Mouse (Mus musculus): ENCODE data around the gene Hectd4. TPM values are rescaled to one million over a fixed set of nuclear protein-coding genes. Genes with fewer than 3 reads are reported as not detected.
"Not testable (repeated sequence)": the region's sequence is repeated elsewhere in the genome, so short reads cannot be mapped to it uniquely, and the experiment has no call there.

Hectd4 gene
- polyA plus RNA-seq, 1 experiment from 2014 or later, result 4.1 TPM

DNA sequence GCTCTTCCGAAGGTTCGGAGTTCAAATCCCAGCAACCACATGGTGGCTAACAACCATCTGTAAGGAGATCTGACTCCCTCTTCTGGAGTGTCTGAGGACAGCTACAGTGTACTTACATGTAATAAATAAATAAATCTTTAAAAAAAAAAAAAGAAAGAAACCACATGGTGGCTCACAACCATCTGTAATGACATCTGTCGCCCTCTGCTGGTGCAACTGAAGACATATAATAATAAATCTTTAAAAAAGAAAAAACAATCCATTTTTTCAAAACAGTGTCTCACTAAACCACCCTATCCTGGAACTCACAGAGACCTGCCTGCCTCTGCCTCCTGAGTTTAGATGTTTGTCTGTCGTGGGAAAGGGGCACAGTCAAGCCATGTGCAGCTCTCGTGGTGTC, 157.0 kb downstream of the Hectd4 start:
- not testable (repeated sequence) for H3K4me3 ChIP-seq; H3K9ac ChIP-seq; H3K27me3 ChIP-seq; ATAC-seq (ENCODE audit: insufficient number of reproducible peaks, low FRiP score, low TSS enrichment, low read depth); H3K4me2 ChIP-seq; H3K27ac ChIP-seq; H3K9me3 ChIP-seq; H3K4me1 ChIP-seq
- peaks cover 91% of the 10 kb centered on the region for H3K36me3 ChIP-seq
- 75% methylated on average over 5 of the region's 5 CpGs for WGBS

DNA sequence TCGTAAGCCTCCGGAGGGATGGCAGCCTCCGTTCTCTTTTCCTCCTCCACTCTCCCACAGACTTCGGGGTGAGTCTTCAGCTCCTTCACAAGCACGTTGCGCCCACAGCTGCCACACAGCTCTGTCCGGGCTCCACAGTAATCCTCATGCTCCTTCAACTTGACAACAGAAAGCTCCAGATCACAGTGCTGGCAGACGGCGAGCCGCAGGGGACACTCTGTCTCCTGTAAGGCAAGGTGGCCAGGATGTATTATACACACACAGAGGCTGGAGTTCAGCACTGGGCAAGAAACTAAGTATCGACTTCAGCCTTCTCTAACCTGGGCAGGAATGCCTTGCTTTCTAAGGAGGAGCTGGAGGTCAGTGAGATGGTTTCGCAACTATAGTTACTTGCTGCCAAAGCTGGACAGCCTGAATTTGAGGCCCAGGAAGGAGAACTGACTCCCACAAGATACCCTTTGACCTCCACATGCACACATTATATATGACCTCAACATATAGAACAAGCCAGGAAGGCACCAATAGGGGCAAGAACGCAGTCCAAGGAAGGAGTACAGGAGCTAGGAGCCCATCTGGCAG, 158.7 kb downstream of the Hectd4 start:
- 91% methylated on average over 13 of the region's 13 CpGs for WGBS
- no peak overlapping the region for H3K9ac ChIP-seq
- H3K9me3 ChIP-seq, result no peaks in the 10 kb centered on the region
- H3K27ac ChIP-seq, result no peak overlapping the region
- peaks cover 7% of the 10 kb centered on the region for H3K4me1 ChIP-seq
- no peak overlapping the region for H3K4me3 ChIP-seq
- H3K4me2 ChIP-seq, result no peak overlapping the region
- H3K27me3 ChIP-seq, result no peaks in the 10 kb centered on the region
- ATAC-seq (ENCODE audit: insufficient number of reproducible peaks, low FRiP score, low TSS enrichment, low read depth), result no peak
- H3K36me3 ChIP-seq, result peaks cover 78% of the 10 kb centered on the region

DNA sequence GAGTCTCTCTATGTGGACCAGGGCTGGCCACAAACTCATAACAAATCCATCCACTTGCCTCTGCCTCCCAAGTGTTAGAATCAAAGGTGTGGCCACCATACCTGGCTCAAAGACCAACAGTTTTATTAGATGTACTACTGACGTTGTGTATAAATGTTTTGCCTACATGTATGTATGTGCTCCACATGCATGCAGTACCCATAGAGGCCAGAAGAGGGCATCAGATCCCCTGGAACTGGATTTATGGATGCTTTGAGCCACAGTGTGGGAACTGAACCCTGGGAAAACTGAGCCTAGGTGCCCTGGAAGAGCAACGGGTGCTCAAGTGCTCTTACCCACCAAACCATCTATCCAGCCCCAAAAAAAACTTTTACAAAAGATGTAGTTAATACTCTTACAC, 160.7 kb downstream of the Hectd4 start:
- H3K4me2 ChIP-seq, result no peak overlapping the region
- H3K9ac ChIP-seq, result no peak overlapping the region
- no peaks in the 10 kb centered on the region for H3K9me3 ChIP-seq
- H3K4me1 ChIP-seq, result peaks cover 16% of the 10 kb centered on the region
- H3K4me3 ChIP-seq, result no peak overlapping the region
- no peak overlapping the region for H3K27ac ChIP-seq
- H3K27me3 ChIP-seq, result no peaks in the 10 kb centered on the region
- peaks cover 63% of the 10 kb centered on the region for H3K36me3 ChIP-seq
- 87% methylated on average over 2 of the region's 2 CpGs for WGBS
- no peak for ATAC-seq (ENCODE audit: insufficient number of reproducible peaks, low FRiP score, low TSS enrichment, low read depth)

DNA sequence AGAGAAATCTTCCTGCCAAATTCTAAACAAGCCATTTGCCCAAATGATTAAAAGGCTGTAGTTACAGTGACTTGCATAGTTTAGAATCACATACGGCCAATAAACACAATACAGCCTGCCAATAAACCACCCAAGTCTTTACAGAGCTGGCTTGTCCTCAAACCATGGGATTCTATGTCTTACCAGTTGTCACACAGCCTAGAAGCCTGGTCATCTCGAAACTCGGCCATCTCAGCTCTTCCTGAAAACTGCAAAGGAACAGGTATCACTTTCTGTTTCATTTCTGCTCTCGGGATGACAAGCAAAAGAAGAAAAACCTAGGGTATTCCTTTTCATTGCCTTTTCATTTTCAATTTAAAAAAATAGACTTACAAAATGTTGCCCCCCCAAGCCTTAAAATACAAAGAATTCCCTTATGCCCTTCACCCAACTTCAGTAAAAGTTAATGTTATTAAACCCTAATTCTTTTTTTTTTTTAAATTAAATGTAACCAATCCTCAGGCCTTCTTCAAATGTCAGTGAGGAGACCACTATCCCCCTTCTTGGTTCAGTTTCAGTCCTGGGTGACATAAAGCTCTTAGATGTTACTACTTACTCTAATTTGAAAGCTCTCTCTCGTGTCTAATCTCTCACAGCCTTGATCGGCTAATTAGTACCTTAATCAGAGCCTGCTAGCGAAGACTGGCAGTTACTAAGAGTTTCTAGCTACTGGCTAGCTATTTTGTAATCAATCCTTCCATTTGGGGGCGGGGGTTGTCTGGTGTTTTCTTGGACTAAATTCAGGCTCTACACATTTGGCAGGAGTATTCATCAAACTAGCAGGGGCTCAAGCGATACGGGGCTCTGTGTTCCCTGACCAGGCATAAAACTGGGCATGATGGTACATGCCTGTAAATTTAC, 164.1 kb downstream of the Hectd4 start:
- H3K4me2 ChIP-seq, result peak overlapping the region; percentile 73
- no peaks in the 10 kb centered on the region for H3K9me3 ChIP-seq
- 0 out of 2 replicates have a peak overlapping the region, but pooled peaks have one; percentile 82 for H3K27ac ChIP-seq
- peaks cover 29% of the 10 kb centered on the region for H3K4me1 ChIP-seq
- H3K27me3 ChIP-seq, result no peaks in the 10 kb centered on the region
- H3K4me3 ChIP-seq, result peak overlapping the region; percentile 68
- no peak for ATAC-seq (ENCODE audit: insufficient number of reproducible peaks, low FRiP score, low TSS enrichment, low read depth)
- peaks cover 33% of the 10 kb centered on the region for H3K36me3 ChIP-seq
- H3K9ac ChIP-seq, result peak overlapping the region; percentile 5; the same call in 1 of the 2 replicates
- 38% methylated on average over 10 of the region's 10 CpGs for WGBS

DNA sequence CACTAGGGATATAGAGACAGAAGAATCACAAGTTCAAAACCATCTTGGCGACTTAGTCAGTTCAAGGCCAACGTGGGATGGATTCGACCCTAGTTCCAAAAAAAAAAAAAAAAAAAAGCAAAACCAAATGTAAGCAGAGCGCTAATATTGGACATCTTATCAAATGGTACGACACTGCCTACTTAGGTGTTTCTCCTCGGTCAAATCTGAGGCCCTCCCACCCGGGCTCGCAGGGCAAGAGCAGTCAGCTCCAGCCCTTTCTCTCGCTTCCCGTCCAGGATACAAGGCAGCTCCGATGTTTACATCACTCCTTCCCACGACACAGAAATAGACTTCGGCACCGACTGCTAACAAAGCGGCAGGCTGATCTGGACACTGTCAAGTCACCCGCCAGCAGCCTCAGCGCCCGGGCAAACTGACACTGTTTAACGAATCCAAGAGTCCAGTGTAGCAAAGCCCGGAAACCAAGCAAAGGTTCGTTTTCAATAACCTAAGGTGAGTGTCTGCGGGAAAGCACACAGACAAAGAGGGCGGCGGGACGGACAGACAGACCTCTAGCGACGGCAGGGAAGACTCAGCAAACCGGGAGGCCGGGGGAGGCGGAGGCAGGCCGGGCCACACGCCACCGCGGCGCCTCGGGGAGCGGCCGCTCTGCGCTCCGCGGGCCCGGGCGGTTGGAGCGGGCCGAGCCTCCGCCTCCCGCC, 164.9 kb downstream of the Hectd4 start:
- Histone ChIP-seq H3K27ac (peak overlapping the region; percentile 82), H3K9me3 (no peaks in the 10 kb centered on the region), H3K4me1 (peaks cover 29% of the 10 kb centered on the region), H3K9ac (peak overlapping the region; percentile 58), H3K27me3 (no peaks in the 10 kb centered on the region), H3K4me2 (peak overlapping the region; percentile 73), H3K4me3 (peak overlapping the region; percentile 68), H3K36me3 (peaks cover 25% of the 10 kb centered on the region)
- peak; percentile 16 for ATAC-seq (ENCODE audit: insufficient number of reproducible peaks, low FRiP score, low TSS enrichment, low read depth)
- WGBS, result 2% methylated on average over 36 of the region's 47 CpGs

DNA sequence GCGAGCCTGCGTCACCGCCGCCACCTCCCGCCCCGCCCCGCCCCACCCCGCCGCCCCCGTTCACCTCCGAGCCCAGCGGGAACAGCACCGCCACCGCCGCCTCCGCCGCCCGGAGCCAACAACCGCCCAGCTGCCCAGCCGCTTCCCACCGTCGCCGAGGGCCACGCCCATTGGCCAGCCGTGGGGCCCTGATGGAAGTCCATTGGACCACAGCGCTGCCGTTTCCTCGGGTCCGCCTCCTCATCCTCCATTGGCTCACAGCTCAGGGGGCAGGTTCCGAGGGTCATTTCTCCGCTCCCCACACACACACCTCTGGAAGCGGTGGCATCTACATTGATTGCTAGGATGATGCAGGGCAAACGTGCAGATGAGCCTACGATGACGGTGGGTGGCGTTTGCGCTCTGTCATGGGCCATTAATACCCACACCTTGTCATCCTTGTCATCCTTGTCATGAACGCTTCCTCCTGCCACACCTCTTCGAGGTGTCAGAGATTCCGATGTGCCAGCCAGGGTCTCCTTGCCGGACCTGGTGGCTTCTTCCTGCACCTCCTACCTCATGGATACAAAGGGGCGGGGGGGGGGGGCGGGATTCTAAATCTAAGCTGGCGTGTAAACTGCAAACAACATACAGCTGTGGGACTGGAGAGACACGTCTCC, 165.6 kb downstream of the Hectd4 start, which contains the start of gene Trafd1:
Trafd1 (minus strand) TSS at position 172 of the 659 bp plus-strand sequence.
- Histone ChIP-seq H3K4me2 (peak within 1 kb of the TSS; percentile 73), H3K4me3 (peak within 1 kb of the TSS; percentile 68), H3K27ac (peak within 1 kb of the TSS; percentile 82), H3K9me3 (no peaks in the 10 kb centered on the region), H3K36me3 (peaks cover 19% of the 10 kb centered on the region), H3K4me1 (peaks cover 29% of the 10 kb centered on the region), H3K27me3 (no peaks in the 10 kb centered on the region), H3K9ac (peak within 1 kb of the TSS; percentile 58)
- under 1% methylated on average over 34 of the region's 45 CpGs for WGBS
- peak; percentile 93 for ATAC-seq (ENCODE audit: insufficient number of reproducible peaks, low FRiP score, low TSS enrichment, low read depth)

DNA sequence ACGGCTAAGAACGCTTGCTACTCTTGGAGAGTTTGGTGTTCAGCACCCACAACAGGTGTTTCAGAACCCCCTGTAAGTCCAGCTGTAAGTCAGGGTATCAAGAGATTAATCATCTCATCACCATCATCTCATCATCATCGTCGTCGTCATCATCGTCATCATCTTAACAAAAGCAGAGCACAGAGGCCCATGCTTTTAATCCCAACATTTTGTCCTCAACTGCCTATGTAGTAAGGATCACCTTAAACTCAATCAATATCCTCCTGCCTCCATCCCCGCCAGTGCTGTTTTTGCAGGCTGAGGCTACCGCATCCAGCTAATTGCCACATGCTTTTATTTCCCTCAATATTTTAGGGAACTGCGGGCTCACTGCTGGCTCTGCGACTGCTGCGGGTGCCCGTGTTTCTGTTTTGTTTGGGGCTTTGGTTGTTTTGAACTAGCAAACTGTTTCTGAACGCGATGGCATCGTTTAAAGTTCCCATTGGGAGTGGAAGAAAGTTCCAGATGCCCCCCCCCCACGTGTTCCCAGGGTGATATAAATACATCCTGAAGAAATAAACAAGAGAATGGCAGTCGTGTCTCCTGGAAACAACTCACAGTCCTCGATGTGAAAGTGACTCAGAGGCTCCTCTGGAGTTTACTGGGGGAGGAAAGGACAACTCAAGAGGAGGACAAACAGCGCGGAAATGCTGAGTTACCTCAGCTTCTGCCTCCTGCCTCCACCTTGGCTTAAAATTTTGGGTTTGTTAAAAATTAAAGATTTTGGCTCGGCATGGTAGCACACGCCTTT, 166.3 kb downstream of the Hectd4 start:
- ATAC-seq (ENCODE audit: insufficient number of reproducible peaks, low FRiP score, low TSS enrichment, low read depth), result no peak
- Histone ChIP-seq H3K27me3 (no peaks in the 10 kb centered on the region), H3K36me3 (peaks cover 11% of the 10 kb centered on the region), H3K4me1 (peaks cover 29% of the 10 kb centered on the region), H3K4me3 (peak overlapping the region; percentile 68), H3K9ac (no peak overlapping the region), H3K9me3 (no peaks in the 10 kb centered on the region), H3K4me2 (peak overlapping the region; percentile 73), H3K27ac (0 out of 2 replicates have a peak overlapping the region, but pooled peaks have one; percentile 35)
- WGBS, result 30% methylated on average over 22 of the region's 22 CpGs

DNA sequence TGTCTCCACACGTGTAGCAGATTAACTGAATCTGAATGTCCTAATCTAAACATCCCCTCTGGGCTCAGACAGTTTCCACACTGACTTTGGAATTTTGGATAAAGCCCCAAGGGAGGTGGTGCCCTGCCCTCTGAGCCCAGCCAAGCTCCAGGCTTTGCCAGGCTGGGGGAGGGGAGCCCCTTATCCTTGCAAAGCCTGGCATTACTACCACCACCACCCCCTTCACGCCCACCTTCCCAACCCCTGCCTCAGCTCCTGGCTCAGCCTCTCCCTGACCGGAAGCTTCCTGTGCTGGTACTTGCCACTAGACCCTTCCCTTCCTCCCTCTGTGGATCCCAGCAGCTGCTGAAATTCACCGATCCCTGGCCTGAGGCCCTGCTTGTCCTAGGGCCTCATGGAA, 167.1 kb downstream of the Hectd4 start:
- Histone ChIP-seq H3K27ac (no peak overlapping the region), H3K4me2 (no peak overlapping the region), H3K9ac (no peak overlapping the region)

DNA sequence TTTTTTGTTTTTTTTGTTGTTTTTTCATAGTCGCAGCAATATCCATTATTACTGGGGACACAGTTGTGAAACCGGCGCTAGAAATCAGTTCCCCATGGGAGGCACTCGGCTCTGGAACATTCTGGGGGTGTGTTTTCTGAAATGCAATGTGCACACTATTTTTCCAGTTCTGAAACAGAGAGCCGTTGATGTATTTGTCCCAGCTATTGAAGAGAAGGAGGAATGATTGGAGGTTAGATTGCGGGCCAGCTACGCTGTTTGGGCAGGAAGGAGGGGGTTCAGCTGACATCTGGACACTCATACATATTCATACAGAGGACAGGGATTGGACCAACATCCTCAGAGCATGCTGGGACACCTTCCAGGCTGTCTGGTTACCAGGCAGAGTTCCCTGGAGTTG, 169.1 kb downstream of the Hectd4 start:
- Histone ChIP-seq H3K9me3 (no peaks in the 10 kb centered on the region), H3K9ac (no peak overlapping the region), H3K27me3 (no peaks in the 10 kb centered on the region), H3K27ac (no peak overlapping the region), H3K36me3 (no peaks in the 10 kb centered on the region), H3K4me1 (peaks cover 21% of the 10 kb centered on the region), H3K4me2 (no peak overlapping the region), H3K4me3 (no peak overlapping the region)
- 66% methylated on average over 7 of the region's 7 CpGs for whole genome bisulfite sequencing
- ATAC-seq (ENCODE audit: insufficient number of reproducible peaks, low FRiP score, low TSS enrichment, low read depth), result no peak

More for the DNA sequence above, 167.1 kb downstream of the Hectd4 start:
- Histone ChIP-seq H3K27me3 (no peaks in the 10 kb centered on the region), H3K9me3 (no peaks in the 10 kb centered on the region), H3K4me1 (peaks cover 29% of the 10 kb centered on the region), H3K36me3 (peaks cover 5% of the 10 kb centered on the region; the same call in 1 of the 2 replicates), H3K4me3 (no peak overlapping the region)
- 47% methylated on average over 4 of the region's 4 CpGs for WGBS
- no peak for ATAC-seq (ENCODE audit: insufficient number of reproducible peaks, low FRiP score, low TSS enrichment, low read depth)

DNA sequence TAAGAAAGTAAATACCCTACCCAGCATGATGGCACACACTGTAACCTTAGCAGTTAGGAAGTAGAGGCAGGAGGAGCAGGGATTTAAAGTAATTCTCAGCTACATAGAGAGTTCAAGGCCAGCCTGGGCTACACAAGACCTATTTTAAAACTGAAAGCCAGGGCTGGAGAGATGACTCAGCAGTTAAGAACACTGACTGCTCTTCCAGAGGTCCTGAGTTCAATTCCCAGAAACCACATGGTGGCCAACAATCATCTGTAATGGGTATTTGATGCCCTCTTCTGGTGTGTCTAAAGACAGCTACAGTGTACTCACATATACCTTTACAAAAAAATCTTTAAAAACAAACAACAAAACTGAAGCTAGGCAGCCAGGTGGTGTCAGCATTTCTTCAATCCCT, 169.7 kb downstream of the Hectd4 start:
- no peaks in the 10 kb centered on the region for H3K36me3 ChIP-seq
- H3K27ac ChIP-seq, result no peak overlapping the region
- H3K9ac ChIP-seq, result no peak overlapping the region
- peaks cover 16% of the 10 kb centered on the region for H3K4me1 ChIP-seq
- no peaks in the 10 kb centered on the region for H3K27me3 ChIP-seq
- H3K4me2 ChIP-seq, result no peak overlapping the region
- ATAC-seq (ENCODE audit: insufficient number of reproducible peaks, low FRiP score, low TSS enrichment, low read depth), result no peak
- no peak overlapping the region for H3K4me3 ChIP-seq
- H3K9me3 ChIP-seq, result no peaks in the 10 kb centered on the region
